Mouse (Mus musculus) R1 (cell line): ENCODE measurements around the gene Ift122.

Experiments
- DNase-seq: peaks from one replicate; pipeline ENCODE4 v3.0.0-alpha.2; 2018; ENCODE audit warnings: low read depth, low spot score

The Ift122 gene

DNA sequence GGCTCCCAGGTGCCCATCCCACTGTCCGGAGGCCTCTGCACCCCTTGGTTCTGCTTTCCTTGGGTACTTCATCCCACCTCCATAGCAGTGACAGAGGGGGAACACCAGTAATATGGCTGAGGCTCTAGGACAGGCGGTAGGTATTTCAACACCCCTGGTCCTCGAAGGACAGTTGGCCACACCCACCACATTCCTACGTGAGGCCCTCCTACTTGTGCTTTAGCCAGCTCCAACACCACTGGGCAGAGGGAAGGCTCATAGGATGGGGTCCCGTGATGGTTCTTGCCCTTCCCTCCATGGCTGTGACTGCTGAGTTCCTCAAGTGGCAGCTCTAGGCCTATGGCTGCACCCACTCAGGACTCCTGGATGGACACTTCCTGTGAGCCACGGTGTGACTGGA, 71.6 kb downstream of the Ift122 start:
- no peak for DNase-seq

DNA sequence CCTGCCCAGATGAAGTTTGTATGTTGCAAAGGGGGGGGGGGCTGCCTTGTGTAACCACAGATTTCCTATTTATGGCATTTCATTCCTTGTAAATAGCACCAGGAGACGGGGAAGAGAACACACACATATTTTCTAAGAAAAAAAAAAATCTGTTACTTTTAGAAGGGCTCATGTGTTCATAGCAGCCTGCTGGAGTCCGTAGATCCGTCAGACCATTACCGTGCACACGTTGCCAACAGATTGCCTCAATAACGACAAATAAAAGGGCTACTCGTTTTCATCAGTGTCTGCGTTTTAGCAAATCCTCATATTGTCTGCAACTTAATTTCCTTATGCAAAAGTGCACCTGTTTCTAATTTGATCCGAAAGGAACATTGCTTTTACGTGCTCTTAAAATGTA, 73.1 kb downstream of the Ift122 start:
- no peak for DNase-seq

DNA sequence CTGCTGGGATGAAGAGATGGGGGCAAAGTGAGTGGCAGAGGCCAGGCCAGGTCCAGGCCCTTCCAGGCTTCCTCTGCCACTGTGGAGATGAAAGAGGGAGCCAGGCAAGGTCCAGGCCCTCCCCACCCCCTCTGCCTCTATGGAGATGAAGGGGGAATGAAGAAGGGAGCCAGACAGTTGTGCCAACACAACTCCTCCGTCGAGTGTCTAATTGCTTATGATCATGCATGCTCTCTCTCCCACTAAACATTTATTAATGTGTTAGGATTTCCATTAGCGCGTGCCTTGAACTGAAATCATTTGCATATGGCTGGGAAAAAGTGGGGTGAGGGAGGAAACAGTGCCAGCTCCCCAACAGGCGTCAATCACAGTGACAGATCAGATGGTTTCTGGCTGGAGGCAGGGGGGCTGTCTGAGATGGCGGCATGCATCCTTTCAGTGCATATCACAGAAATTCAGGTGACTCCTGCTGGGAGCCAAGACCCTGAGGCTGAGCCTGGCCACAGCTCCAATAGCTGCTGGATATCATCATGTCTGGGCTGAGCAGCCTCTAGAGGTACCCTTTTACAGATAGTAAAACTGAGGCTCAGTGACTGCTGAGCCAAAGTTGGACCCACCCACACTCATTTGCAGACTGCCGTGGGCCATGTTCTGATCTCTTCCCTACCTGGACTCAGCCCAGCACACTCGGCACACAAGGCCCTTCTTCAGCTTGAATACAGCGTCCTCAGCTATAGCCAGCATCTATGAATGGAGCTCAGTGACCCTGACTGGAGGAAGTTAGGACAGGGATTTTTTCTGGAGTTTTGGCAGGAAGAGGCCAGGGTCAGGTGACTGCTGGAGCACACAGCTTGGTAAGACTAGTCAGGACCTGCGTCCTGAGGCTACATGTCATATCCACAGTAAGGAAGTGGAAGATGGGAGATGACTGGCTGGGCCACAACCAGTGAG, 74.3 kb downstream of the Ift122 start:
- no peak for DNase-seq

DNA sequence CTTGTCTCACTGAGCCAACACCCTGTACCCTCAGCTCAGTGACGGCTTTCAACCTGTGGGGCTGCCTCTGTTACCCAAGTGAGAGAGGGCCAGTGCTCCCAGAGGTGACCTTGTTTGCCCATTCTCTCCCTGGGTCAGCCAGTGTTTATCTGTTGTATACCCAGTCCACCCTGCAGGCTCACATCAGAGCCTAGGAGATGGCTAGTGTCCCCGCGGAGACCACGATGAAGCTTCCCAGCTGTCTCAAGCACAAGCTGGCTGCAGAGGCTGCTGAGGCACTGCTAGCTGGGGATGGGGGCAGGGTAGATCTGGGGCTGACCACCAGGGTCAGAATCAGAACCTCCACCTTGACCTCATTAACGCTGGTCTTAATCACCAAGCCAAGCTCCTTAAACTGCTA, 76.7 kb downstream of the Ift122 start:
- no peak for DNase-seq

DNA sequence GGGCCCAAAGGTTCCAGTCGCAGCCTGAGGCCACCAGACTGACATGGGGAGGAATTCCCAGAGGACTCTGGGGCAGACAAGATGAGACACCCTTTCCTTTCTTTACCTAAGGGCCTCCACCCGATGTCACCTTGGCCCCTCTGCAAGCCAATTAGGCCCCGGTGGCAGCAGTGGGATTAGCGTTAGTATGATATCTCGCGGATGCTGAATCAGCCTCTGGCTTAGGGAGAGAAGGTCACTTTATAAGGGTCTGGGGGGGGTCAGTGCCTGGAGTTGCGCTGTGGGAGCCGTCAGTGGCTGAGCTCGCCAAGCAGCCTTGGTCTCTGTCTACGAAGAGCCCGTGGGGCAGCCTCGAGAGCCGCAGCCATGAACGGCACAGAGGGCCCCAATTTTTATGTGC, 78.4 kb downstream of the Ift122 start, which contains the start of gene Rho:
Gene Rho, plus strand, starts transcription at position 110 of the 400 bp plus-strand sequence.
- no peak for DNase-seq

DNA sequence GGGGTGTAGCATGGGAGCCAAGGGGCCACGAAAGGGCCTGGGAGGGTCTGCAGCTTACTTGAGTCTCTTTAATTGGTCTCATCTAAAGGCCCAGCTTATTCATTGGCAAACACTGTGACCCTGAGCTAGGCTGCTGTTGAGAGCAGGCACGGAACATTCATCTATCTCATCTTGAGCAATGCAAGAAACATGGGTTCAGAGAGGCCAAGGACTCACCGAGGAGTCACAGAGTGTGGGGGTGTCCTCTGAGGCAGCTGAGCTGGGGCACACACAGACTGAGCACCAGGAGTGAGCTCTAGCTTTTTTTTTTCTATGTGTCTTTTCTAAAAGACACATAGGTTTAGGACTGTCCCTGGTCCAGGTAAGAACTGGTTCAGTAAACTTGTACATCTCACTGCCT, 79.1 kb downstream of the Ift122 start:
- DNase-seq = no peak

DNA sequence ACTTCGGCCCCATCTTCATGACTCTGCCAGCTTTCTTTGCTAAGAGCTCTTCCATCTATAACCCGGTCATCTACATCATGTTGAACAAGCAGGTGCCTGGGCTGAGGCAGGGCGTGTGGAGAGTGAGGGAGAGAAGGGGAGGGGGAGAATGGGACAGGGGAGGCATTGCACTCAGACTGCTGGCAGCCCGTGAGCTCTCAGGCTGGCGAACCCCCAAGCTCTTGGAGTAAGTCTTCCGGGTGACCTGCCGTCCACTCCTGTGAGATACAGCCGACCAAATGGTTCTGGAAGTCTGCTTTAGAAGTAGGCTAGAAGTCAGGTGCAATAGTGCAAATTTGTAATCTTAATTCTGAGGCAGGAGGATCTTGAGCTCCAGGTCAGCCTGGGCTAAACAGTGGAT, 82.3 kb downstream of the Ift122 start:
- no peak for DNase-seq

DNA sequence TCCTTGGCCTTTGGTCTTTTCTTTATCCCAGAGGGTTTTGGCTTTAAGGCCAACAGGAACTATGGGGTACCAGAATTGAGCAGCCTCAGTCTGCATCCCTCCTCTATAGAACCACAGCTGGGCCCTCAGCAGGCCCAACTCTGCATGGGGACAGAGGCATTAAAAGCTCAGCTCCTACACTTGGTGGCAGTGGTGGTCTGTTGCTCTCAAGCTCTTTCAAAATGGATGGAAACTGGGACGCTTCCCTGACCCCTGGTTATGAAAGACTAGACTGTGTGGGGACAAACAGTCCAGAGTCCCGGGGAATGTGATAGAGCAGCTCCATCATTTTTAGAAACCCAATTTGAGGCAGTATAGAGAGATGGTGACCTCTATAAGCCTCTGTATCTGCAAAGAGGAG, 84.7 kb downstream of the Ift122 start:
- DNase-seq = no peak

DNA sequence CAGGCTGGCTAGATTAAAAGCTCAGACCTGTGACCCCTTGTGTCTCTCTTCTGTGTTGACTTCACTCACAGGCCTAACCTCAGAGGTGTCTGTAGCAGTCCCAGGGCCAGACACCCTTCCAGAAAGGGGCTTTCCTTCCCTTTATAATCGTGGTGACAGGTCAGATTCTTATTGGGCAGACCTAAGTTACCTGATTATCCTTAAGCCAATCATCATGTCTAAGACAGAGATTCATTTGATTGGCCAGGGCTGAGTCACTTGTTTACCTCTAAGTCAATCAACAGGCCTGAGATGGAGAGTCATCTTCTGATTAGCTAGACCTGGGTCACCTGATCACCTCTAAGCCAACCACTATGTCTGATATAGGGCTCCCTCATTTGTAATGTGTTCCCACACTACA, 85.5 kb downstream of the Ift122 start:
- DNase-seq = no peak

DNA sequence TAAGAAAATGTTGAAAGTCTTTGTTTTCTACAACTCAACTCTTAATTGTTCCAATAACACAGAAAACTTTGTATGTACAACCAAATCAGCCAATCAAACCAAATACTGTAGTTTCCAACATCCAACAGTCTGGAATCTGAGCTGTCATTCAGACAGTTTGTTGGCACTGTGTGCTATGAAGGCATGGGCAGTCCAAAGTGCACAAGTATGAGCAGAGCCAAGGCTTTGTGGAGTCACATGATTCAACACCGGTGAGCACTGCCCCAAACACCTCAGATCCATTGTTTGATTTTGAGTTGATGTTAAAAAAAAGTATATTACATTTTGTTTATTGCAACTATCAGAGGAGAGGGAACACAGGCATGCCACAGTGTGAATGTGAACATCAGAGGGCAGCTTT, 87.3 kb downstream of the Ift122 start:
- DNase-seq = no peak

DNA sequence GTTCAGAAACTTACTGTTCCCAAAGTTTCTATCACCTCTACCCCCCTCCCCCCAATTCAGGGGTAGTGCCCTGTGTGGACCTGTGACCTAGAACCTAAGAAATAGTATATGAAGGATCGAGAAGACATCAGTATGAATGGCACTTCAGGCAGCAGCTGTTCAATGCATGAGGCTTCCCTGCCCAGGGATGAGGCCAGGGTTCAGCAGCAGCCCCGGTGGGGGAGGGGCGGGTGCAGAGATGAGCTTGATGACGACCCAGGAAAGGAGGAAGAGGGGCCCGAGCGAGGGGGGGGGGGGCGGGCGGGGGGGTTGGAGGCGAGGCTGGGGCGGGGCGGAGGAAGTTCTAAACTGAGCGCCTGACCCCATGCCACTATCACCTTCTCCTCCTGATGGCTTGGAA, 87.9 kb downstream of the Ift122 start:
- DNase-seq = no peak

DNA sequence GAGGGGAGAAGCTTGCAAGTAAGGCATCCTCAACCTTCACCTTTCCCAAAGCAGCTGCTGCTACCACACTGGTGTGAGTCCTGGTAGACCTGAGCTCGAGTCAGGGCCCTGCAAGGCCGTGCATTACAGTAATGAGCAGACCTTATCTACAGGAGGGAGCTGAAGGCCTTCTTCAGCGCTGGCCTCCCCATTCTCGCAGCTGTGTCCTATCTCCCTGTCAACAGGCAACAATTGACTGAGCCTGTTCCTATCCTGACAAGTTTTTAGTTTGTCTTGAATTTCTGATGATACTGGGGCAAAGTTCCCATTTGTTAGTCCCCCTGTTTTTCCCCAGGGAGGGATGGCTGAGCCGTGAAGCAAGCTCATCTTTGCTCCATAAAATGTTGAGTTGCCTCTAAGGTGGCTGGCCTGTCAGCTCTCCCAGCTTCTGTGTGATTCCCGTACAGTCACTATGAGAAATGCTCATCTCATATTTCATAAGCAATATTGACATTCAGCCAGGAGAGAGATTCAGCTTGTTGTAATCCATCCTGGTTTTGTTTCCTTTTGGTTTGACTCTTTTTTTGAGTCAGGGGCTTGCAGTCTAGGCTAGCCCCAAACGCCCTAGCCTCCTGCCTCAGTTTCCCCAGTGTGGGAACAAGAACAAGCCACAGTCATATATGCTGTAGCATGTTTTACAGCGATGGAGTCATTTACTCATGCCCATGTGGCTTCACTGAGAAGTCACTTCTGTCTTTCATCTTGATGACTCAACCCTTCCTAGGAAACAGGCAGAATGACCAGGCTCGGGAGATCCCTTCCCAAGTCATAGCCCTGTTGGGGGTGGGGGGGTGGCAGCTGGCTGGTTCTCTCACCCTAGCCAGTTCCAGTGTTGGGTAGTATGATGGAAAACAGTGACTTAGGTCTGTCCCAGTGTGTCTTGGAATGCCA, 90.5 kb downstream of the Ift122 start:
- no peak for DNase-seq

DNA sequence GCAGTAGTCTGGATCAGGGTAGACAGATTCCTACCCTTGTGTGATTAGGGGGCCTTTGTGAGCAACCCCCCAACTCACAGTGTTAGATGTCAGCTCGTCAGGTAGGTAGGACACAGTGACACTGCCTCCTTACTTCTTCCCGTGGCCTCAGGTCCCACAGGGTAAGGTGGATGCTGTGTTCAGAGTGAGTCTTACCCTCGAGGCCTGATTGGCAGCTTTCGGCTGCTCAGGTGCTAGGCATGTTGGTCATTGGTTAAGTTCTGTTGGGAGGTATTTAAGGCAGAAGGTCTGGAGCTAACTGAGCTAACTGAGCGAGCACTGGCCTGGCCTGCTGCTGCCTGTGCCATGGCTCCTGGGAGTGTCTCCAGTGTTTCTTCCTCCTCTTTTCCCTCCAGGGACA, 91.4 kb downstream of the Ift122 start, which contains the start of gene H1foo:
Gene H1foo, plus strand, starts transcription at position 301 of the 400 bp plus-strand sequence.
- no peak for DNase-seq

DNA sequence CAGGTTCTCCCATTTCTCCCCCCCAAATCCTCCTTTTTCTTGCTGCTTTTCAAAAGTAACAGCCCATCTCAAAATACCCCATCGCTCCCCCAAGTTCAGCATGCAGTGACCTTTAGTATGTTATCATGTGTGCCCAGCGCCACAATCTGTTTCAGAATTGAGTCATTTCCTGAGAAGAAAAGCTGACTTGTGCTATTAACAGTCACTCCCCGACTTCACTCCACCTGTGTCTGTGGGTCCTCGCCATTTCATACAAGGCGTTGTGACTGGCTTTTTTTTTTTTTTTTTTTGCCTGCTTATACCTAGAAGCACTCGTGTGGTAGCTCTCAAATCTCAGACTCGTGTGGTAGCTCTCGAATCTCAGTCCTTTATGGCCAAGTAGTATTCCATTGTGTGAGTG, 92.4 kb downstream of the Ift122 start:
- no peak for DNase-seq

DNA sequence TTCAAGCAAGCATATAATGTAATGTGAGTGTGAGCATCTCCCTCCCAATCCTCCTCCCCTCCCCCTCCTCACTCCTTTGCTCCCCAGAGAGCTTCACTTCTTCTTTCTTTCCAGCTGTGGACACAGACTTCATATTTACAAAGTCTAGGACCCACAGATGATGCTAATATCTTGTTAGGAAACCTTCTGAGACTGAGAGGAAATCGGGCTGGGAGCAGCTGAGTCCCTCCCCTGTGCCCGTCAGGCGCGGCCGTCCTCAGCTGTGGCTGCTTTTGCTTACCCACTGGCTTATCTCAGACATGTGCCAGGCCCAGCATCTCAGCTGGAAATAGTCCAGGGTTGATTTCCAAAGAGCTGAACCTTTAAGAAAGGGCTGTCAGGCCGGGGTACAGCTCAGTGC, 93.1 kb downstream of the Ift122 start:
- DNase-seq = no peak

DNA sequence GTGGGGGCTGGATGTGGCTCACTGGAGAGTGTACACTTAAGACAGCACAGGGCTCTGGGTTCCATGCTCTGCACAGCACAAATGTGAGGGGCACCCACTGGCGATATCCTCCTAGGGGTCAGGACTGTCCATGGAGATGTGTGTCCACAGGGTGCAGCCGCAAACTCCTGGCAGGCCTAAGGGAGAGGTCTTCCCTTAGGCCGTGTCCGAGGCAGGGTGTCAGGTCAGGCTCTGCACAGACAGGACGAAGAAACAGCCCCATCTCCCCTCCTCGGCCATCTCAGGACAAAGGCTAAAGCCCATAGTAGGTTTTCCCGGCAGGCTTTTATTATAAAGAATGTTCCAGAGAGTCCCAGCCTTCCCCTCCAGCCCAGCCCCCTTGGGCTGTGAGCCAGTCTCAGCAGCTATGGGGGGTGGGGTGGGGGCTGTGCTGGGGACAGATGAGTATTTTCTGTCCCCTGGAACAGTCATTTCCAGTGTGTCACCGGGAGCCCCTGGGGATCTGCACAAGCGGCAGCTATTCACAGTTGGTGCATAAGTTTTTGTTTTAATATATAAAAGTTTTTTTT, 101.3 kb downstream of the Ift122 start:
- DNase-seq = no peak

DNA sequence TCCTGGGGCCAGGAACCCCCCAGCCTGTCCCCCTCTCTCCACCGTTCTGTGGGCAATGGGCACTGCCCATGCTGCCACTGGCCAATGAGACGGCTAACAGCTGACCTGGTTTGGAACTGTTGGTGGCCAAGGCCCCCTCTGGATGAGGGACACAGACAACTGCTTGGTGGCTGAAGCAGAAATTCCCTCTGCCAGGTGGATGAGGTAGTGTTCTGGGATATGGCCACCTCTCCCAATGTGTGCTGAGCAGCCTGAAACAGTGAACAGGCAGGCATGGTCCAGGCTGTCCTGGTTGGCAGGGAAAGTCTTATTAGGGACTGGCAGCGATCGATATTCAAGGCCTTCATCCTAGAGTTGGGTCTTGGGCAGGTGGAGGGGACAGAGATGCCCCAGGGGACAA, 101.9 kb downstream of the Ift122 start:
- DNase-seq = no peak

DNA sequence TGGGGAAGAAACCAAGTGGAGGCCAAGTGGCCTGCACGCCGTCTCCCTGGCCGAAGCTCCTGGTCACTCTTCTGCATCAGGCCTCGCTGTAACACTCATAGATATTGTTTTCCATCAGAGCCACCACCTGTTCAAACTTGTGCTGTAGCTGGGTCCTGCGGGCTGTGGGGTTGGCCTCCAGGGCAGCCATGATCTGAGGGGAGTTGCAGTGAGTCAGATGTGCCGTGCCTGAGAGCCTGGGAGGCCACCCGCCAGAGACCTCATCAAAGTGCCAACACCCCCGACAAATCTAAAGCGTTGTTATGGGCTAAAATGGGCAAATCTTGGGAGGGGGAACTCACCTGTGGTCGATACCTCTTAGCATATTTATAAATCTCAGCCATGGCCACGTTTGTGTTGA, 102.4 kb downstream of the Ift122 start:
- DNase-seq = no peak

DNA sequence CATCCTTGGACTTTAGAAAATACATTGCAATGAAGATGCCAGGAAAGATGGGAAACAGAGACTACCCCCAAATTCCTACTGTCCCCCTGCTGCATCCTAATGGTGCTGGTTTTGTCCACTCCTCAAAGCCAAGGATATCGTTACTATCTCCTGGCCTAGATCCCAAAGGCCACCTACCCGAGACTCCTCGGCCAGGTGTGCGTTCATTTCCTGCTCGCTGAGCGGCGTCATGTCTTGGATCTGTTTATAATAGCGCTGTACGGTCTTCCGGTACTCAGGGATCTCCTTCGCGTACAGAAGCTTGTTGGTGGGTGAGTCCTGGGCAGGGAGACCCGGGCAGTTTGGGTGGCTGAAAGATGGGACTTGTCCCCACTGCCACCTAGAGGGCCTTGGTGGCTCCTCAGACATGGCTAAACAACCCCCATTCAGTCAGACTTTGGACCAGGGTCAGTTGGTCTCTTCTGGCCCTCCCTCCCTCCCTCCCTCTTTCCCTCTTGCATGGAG, 103.2 kb downstream of the Ift122 start:
- no peak for DNase-seq

DNA sequence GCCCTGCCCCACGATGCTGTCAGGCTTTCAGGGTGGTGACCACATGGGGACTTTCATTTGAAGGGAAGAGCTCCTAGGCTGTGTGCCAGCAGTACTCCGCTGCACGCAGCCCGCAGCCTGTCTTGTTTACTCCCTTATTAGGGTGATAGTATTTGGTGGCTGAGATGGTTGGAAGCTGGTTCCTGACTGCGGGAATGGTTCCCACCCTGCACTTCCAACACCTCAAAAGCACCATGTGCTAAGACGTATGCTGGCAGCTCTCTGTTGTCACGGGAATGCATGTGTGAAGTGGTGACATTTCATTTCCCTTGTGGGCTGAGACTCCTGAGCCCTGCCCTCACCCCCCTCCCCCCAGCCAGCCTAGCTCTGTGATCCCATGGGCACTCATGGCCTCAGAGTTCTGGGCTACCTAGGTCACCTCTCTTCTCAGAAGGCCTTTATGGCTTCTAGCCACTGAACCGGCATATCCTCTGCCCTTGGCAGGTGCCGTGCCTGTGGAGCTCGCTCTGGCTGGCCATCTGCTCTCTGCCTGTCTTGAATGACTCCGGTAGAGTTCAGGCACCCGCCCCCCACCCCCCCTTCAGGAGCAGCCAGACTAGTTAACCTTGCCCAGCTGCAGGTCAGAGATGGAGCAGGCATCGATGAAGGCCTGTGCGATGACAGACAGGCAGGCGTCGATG, 103.8 kb downstream of the Ift122 start:
- no peak for DNase-seq

DNA sequence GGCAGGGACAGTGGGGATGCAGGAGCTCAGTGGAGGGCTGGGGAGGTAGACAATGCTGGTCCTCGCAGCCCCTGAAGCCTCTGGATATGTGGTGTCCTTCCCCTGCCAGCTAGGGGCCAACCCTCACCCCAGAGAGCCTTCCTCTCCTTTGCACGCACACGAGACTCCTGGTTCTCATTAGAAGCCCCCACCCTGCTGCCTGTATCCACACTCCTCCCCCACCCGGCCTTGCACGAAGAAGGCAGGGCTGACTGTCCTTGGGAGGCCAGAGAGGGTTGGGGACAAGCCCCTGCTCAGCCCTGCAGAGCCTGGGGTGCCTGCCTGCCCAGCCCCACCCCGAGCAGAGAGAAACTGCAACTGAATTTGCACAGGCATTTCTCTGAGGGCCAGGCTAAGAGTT, 104.4 kb downstream of the Ift122 start:
- DNase-seq = no peak
